Mouse (Mus musculus) forebrain, embryonic 15.5 days (tissue): ENCODE measurements at regions not wholly inside any gene's neighbourhood (a gene's known extent, or its start where the extent isn't known, plus 50 kb on each side); places are given as distances from the start of the nearest gene placed in this dataset.

Source experiments
- ATAC-seq: fragments of 200-750 bp; cut with Nextera tagmentation; replicated peaks from 2 replicates; pipeline ENCODE4 v1.8.0; 2017; ENCODE audit warnings: mild to moderate bottlenecking, moderate TSS enrichment, moderate library complexity
- H3K27ac ChIP-seq: fragments of 300-500 bp; sonication (generic); replicated peaks from 2 replicates; pipeline ENCODE4 v1.5.1; 2015; ENCODE audit warnings: mild to moderate bottlenecking, inconsistent platforms
- H3K27me3 ChIP-seq: fragments of 300-500 bp; sonication (generic); 2 replicates; pipeline ENCODE4 v1.6.1; 2015; ENCODE audit warnings: inconsistent platforms
- H3K36me3 ChIP-seq: fragments of 300-500 bp; sonication (generic); 2 replicates; pipeline ENCODE4 v1.6.1; 2015; ENCODE audit warnings: mild to moderate bottlenecking, inconsistent platforms
- H3K4me1 ChIP-seq: fragments of 300-500 bp; sonication (generic); 2 replicates; pipeline ENCODE4 v1.6.1; 2015; ENCODE audit warnings: inconsistent platforms
- H3K4me2 ChIP-seq: fragments of 300-500 bp; sonication (generic); replicated peaks from 2 replicates; pipeline ENCODE4 v1.6.1; 2015; ENCODE audit warnings: mild to moderate bottlenecking, inconsistent platforms
- H3K4me3 ChIP-seq: fragments of 300-500 bp; sonication (generic); 2 replicates; pipeline ENCODE4 v1.5.1; 2015; ENCODE audit warnings: mild to moderate bottlenecking, inconsistent platforms
- H3K9ac ChIP-seq: fragments of 300-500 bp; sonication (generic); replicated peaks from 2 replicates; pipeline ENCODE4 v1.6.1; 2015; ENCODE audit warnings: mild to moderate bottlenecking, inconsistent platforms
- H3K9me3 ChIP-seq: fragments of 300-500 bp; sonication (generic); 2 replicates; pipeline ENCODE4 v1.6.1; 2016; ENCODE audit warnings: inconsistent platforms
- WGBS: fragments of 180-500 bp; shearing (Covaris S2); methylation state at CpG from one replicate; pipeline ENCODE4 v1.1.7; 2015; ENCODE audit warnings: mixed read lengths; 5-methylcytosine and 5-hydroxymethylcytosine counted together

DNA sequence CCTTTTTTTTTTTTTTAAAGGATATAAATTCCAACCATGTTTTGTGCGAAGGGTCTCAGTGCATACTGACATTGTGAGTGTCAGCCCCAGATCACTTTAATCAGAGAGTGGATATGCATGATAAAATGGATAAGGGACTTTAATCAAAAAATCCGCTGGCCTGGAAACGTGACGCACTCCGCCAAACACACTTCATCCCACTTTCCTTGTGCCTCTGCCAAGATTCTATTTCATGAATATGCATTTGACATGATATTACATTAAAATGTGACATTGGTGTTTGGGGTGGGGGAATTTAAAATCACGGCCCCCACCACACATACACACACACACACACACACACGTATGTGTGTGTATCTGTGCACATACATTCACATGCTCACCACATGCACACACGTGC lies 193.5 kb downstream of the Vrk1 start:
- Histone ChIP-seq H3K36me3 (no peaks in the 10 kb centered on the region), H3K27ac (peak overlapping the region; percentile 58), H3K4me2 (no peak overlapping the region), H3K27me3 (no peaks in the 10 kb centered on the region), H3K9me3 (no peaks in the 10 kb centered on the region), H3K9ac (no peak overlapping the region), H3K4me3 (no peak overlapping the region), H3K4me1 (peaks cover 19% of the 10 kb centered on the region)
- 43% methylated on average over 8 of the region's 8 CpGs for WGBS
- ATAC-seq: no peak

DNA sequence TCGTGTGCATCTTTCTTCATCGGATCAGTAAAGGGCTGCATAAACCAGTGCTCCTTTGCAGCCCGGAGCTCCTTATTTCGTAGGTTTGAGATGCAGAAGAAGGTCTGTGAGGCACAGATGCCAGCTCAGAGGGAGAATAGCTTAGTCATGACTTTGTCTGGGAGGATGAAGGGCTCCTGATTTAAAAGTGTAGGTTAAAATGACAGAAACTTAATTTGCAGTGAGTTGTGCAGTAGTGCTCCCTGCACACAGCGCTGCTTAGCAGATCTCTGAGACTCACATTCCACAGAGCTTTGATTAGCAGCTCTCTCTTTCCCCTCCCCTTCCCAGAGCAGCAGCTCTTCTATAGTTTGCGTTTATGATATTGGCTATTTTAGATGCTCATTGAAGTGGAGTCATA lies 200.9 kb downstream of the Vrk1 start:
- Histone ChIP-seq H3K4me3 (no peak overlapping the region), H3K36me3 (no peaks in the 10 kb centered on the region), H3K4me1 (no peaks in the 10 kb centered on the region), H3K9me3 (no peaks in the 10 kb centered on the region), H3K4me2 (no peak overlapping the region), H3K9ac (no peak overlapping the region), H3K27ac (no peak overlapping the region), H3K27me3 (no peaks in the 10 kb centered on the region)
- 83% methylated on average over 6 of the region's 6 CpGs for WGBS
- ATAC-seq: no peak

DNA sequence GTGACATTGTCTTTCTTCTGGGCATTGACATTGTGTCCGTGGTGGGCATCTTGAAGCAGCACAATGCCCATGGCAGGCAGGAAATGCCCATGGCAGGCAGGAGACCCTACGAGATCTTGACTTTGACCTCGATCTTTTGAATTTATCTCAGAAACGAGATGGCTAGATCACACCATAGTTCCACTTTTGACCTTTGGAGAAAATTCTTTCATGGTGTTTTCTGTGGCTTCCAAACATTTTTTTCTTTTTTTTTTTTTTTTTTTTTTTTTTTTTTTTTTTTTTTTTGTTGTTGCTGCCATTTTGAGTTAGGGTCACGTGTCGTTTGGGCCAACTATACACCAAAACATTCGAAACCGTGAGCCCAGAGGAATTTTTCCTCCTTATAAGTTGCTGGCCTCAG lies 201.5 kb downstream of the Vrk1 start:
- no peak overlapping the region for H3K27ac ChIP-seq
- no peak overlapping the region for H3K4me3 ChIP-seq
- no peaks in the 10 kb centered on the region for H3K9me3 ChIP-seq
- 90% methylated on average over 8 of the region's 8 CpGs for WGBS
- H3K27me3 ChIP-seq: no peaks in the 10 kb centered on the region
- H3K36me3 ChIP-seq: no peaks in the 10 kb centered on the region
- no peak overlapping the region for H3K9ac ChIP-seq
- no peak overlapping the region for H3K4me2 ChIP-seq
- H3K4me1 ChIP-seq: no peaks in the 10 kb centered on the region
- ATAC-seq: no peak

DNA sequence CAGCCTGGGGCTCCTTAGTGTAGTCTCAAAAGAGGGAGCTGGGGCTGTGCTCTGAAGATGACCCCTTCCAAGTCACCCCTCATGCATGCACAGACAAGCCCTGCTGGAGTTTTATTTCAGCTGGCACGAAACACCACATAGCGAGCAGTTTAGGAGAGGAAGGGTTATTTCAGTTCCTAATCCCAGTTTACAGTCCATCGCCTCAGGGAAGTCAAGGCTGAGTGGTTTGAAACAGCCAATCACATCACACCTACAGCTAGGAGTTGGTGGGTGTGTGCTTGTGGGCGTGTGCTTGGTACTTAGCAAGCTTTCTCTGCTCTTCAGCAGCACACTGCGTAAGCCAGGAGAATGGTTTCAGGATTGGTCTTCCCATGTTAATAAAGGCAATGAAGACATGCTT lies 202.4 kb downstream of the Vrk1 start:
- Histone ChIP-seq H3K9ac (no peak overlapping the region), H3K4me3 (no peak overlapping the region), H3K4me2 (no peak overlapping the region), H3K27me3 (no peaks in the 10 kb centered on the region), H3K9me3 (no peaks in the 10 kb centered on the region), H3K4me1 (no peaks in the 10 kb centered on the region), H3K36me3 (no peaks in the 10 kb centered on the region), H3K27ac (no peak overlapping the region)
- no peak for ATAC-seq
- WGBS: 82% methylated on average over 5 of the region's 5 CpGs

DNA sequence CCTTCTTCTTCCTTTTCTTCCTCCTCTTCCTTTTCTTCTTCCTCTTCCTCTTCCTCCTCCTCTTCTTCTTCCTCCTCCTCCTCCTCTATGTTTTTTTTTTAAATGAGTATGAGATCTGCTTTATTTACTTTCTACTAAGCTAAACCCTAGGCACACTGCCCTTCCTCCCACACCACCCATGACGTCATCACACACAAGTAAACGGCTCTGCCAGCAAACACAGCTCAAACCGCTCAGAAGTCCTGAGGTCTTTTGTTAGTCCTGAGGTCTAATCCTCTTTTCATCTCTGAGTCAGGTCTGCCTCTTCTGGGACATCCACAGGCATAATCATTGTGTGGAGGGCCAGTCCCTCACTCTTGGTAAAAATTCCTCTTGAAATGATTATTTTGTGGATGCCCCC lies 210.0 kb downstream of the Vrk1 start:
- H3K9ac ChIP-seq: no peak overlapping the region
- 9% methylated on average over 3 of the region's 3 CpGs for WGBS
- no peak for ATAC-seq
- no peak overlapping the region for H3K27ac ChIP-seq
- H3K9me3 ChIP-seq: no peaks in the 10 kb centered on the region
- H3K4me1 ChIP-seq: 0 out of 2 replicates have a peak, but pooled peaks cover 4% of the 10 kb centered on the region
- H3K4me3 ChIP-seq: no peak overlapping the region
- no peak overlapping the region for H3K4me2 ChIP-seq
- H3K27me3 ChIP-seq: no peaks in the 10 kb centered on the region
- H3K36me3 ChIP-seq: no peaks in the 10 kb centered on the region

DNA sequence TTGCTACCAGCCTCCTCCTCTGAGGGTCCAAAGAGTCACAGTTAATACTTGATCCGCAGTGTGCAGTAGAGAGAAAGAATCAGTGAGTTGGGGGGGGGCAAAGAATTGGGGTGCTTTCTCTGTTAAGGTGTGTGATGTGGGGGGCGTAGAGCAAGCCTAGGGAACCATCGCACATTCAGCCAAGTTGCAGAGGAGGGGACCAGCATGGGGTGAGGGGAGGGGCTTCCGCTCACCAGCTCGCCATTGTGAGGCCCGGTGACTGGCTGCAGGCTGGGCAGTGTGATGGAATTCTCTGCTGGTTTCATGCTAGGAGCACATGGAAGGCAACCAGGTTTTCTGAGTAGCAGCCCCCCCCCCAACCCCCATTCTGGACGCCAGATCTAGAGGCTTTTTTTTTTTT lies 216.2 kb downstream of the Vrk1 start:
- Histone ChIP-seq H3K9me3 (no peaks in the 10 kb centered on the region), H3K27me3 (no peaks in the 10 kb centered on the region), H3K36me3 (no peaks in the 10 kb centered on the region), H3K9ac (no peak overlapping the region), H3K27ac (0 out of 2 replicates have a peak overlapping the region, but pooled peaks have one; percentile 29), H3K4me3 (no peak overlapping the region), H3K4me1 (peaks cover 22% of the 10 kb centered on the region), H3K4me2 (peak overlapping the region; percentile 41)
- 15% methylated on average over 7 of the region's 7 CpGs for WGBS
- ATAC-seq: 0 out of 2 replicates have a peak, but pooled peaks have one; percentile 47

DNA sequence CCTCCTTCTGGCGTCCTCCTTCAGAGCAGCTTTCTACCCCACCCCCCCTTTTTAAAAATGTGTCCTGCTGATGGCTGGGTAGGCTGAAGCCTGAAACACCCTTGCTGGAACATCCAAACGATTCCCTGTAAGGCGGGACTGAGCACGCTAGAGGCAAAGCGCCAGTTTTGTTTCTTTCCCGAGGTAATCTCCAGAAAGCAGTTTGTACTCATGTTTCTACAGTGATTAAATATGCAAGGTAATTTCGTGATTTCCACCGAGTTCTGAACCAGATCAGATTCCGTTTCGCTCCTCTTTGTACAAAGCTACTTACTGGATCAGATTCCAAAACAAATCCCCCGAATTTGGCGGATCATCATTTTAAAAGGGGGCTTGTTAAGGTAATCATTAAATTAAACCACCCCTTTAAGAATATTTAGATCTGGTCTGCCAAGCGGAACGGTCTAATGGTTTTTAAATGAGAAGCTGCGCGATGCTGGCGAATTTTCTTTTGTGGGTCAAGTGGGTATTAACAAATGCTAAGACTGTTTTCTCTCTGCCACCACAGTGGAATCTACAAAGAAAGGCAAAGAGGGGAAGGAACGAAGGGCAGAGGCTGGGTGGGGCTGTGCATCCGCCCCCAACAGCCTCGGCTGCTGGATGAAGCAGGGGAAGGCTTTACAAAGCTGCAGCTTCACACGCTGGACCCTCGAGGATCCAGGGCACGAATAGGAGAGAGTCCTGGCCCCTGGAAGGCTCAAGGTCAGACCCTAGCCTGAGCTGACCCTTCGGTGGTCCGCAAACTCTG lies 216.9 kb downstream of the Vrk1 start:
- Histone ChIP-seq H3K4me3 (peak overlapping the region; percentile 21), H3K9ac (peak overlapping the region; percentile 23), H3K36me3 (no peaks in the 10 kb centered on the region), H3K4me2 (peak overlapping the region; percentile 41), H3K27ac (peak overlapping the region; percentile 54), H3K4me1 (peaks cover 22% of the 10 kb centered on the region), H3K27me3 (no peaks in the 10 kb centered on the region), H3K9me3 (no peaks in the 10 kb centered on the region)
- peak; percentile 39; the same call in 1 of the 2 replicates for ATAC-seq
- 4% methylated on average over 25 of the region's 25 CpGs for WGBS

DNA sequence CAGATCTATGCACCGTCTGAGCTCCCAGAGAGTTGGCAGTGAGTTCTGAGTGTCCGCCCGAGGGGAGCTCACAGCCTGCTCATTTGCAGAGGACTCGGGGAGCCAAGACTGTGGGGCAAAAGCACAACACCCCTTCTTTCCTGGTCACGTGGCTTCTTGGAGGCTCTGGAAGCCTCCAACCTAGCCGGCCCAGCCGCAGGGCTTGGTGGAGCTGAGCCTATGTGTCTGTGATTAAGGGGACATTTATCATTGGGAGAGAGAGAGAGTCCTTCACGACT lies 217.5 kb downstream of the Vrk1 start:
- Histone ChIP-seq H3K4me1 (peaks cover 22% of the 10 kb centered on the region), H3K4me3 (peak overlapping the region; percentile 21; the same call in 1 of the 2 replicates), H3K9ac (peak overlapping the region; percentile 23), H3K36me3 (no peaks in the 10 kb centered on the region), H3K4me2 (peak overlapping the region; percentile 41), H3K9me3 (no peaks in the 10 kb centered on the region), H3K27me3 (no peaks in the 10 kb centered on the region), H3K27ac (peak overlapping the region; percentile 54)
- ATAC-seq: no peak
- 16% methylated on average over 8 of the region's 8 CpGs for WGBS

DNA sequence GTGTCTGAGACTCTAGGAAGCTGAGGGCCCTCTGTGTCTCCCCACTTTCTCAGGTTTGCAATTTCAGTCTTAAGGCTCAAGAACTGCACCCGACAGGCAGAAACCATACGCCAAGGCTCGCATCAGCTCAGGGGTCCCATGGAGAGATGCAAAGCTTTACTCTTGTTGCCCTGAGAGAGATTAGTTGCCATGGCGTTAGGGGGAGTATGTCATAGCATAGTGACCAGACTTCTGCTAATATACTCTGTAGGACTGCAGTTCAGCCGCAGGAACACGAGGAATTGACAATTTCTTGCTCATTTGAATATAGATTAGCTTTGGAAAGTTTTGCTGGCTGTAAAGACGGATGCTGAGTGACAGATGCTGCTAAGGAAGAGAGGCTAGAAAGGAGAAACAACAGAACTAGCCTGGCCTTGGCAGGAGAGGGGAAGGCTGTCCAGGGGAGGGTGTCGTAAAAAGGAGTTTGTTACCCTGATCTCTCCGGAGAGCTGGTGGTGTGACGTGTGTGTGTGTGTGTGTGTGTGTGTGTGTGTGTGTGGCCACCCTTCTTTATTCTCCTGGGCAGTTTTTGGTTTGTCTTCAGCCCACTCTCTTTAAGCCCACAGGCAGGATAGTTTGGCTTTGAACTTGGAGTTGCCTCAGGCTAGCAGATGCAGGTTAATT lies 235.3 kb downstream of the Vrk1 start:
- no peaks in the 10 kb centered on the region for H3K36me3 ChIP-seq
- WGBS: 22% methylated on average over 10 of the region's 10 CpGs
- ATAC-seq: no peak
- no peak overlapping the region for H3K4me3 ChIP-seq
- no peak overlapping the region for H3K4me2 ChIP-seq
- H3K9ac ChIP-seq: no peak overlapping the region
- H3K9me3 ChIP-seq: no peaks in the 10 kb centered on the region
- H3K27me3 ChIP-seq: no peaks in the 10 kb centered on the region
- H3K27ac ChIP-seq: no peak overlapping the region
- peaks cover 6% of the 10 kb centered on the region; the same call in 1 of the 2 replicates for H3K4me1 ChIP-seq

DNA sequence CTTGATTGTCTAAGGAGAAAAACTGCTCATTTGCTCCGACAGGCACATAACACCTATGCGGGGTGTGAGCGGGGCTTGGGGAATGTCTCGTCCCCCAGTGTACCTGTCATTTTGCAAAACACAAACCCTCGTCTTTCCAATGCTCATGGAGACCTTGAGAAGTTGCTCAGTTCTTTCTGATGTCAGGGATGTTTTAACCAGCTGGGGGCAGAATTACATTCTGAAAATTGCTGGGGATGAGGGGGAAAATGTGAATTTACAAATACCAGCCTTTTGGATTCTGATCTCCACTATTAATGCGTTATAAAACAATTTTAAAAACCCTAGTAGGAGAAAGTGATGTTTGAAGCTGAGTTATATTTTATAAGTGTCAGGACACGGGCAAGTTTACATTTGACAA lies 263.6 kb downstream of the Vrk1 start:
- no peak for ATAC-seq

DNA sequence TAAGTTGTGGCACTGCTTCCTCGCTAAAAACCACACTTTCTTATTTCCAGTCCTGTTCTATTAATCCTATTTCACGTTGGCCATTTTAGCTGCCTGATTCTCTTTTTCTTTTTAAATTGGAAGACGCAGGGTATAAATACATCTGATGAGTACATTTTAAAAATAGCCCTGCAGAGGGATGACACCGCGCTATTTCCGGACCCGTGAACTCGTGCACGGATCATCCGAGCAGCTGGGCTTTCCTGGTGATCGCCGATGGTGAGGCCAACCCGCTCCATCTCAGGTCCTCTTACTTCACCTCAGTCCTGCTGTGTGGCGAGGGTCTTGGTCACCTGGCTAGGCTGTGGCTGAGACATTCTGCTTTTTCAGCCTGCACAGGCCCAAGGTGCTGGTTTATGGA lies 267.9 kb downstream of the Vrk1 start:
- H3K36me3 ChIP-seq: no peaks in the 10 kb centered on the region
- H3K27ac ChIP-seq: no peak overlapping the region
- H3K4me2 ChIP-seq: no peak overlapping the region
- no peak for ATAC-seq
- WGBS: 91% methylated on average over 14 of the region's 14 CpGs
- no peak overlapping the region for H3K9ac ChIP-seq
- no peaks in the 10 kb centered on the region for H3K9me3 ChIP-seq
- H3K27me3 ChIP-seq: no peaks in the 10 kb centered on the region
- H3K4me1 ChIP-seq: peaks cover 12% of the 10 kb centered on the region; the same call in 1 of the 2 replicates
- H3K4me3 ChIP-seq: no peak overlapping the region

More for the DNA sequence above, 263.6 kb downstream of the Vrk1 start:
- H3K27ac ChIP-seq: no peak overlapping the region
- 59% methylated on average over 7 of the region's 7 CpGs for WGBS
- H3K27me3 ChIP-seq: no peaks in the 10 kb centered on the region
- H3K4me1 ChIP-seq: peaks cover 7% of the 10 kb centered on the region; the same call in 1 of the 2 replicates
- no peaks in the 10 kb centered on the region for H3K9me3 ChIP-seq
- H3K36me3 ChIP-seq: no peaks in the 10 kb centered on the region
- no peak overlapping the region for H3K4me2 ChIP-seq
- H3K9ac ChIP-seq: no peak overlapping the region
- no peak overlapping the region for H3K4me3 ChIP-seq

DNA sequence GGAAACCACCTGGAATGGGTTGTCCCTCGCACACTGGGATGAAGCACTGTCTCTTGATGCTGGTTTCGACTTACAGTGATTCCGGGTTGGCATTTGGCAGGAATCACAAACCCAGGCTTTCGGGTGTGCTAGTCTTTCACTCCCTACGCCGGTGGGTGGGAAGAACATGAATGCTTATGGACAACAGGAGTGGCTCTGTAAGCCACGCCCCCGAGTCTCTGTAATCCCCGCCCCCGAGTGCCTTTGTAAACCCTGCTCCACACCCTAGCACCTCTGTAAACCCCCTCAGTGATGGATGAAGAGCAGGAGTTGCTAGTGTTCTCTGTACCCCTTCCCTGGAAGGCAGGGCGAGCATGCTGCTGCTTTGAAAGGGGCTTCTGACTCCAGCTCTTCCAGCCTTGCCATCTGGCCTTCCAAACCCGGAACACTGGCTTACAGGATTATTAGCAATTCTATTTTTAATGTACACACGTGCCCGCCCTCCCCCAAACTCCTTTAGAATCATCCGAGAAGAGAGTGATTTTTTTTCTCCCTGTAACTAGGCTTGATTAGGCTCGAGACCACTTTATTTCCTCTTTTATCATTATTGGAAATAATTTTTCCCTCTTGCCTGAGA lies 272.6 kb downstream of the Vrk1 start:
- Histone ChIP-seq H3K9me3 (no peaks in the 10 kb centered on the region), H3K36me3 (no peaks in the 10 kb centered on the region), H3K27ac (peak overlapping the region; percentile 84), H3K4me2 (no peak overlapping the region), H3K9ac (no peak overlapping the region), H3K4me1 (peaks cover 5% of the 10 kb centered on the region; the same call in 1 of the 2 replicates), H3K4me3 (no peak overlapping the region), H3K27me3 (no peaks in the 10 kb centered on the region)
- WGBS: 51% methylated on average over 16 of the region's 16 CpGs
- ATAC-seq: no peak
